Mouse (Mus musculus) MEL (cell line): ENCODE measurements around the gene Rad54l2. TPM values are rescaled to one million over a fixed set of nuclear protein-coding genes. Genes with fewer than 3 reads are reported as not detected.

Experiments
- DNase-seq: peaks from one replicate; pipeline ENCODE4 v3.0.0; 2011; ENCODE audit warnings: low read depth, low spot score
- H3K27ac ChIP-seq: 2 replicates; pipeline ENCODE4 v1.5.1; 2012; ENCODE audit warnings: low read depth, mild to moderate bottlenecking, control low read depth, low read length, moderate library complexity; ENCODE audit not compliant: control insufficient read depth
- H3K27me3 ChIP-seq, 2 experiments: fragments of 150-350 bp in 1 of 2; sonication (generic) in 1 of 2; 2 replicates each; pipeline ENCODE4 v1.6.1; 2012; ENCODE audit warnings: low read length in 2 of 2, mild to moderate bottlenecking in 2 of 2, improper control_type of control experiment in 1 of 2, moderate library complexity in 1 of 2; ENCODE audit not compliant: insufficient read depth in 2 of 2, control insufficient read depth in 1 of 2
- H3K36me3 ChIP-seq, 2 experiments: 2 replicates each; pipeline ENCODE4 v1.6.1; 2012 to 2014; ENCODE audit warnings: low read length in 2 of 2, improper control_type of control experiment in 1 of 2, inconsistent platforms in 1 of 2, mild to moderate bottlenecking in 1 of 2; ENCODE audit not compliant: insufficient read depth in 2 of 2, control insufficient read depth in 1 of 2
- H3K4me1 ChIP-seq, 2 experiments: fragments of 150-350 bp in 1 of 2; sonication (generic) in 1 of 2; 2 replicates each; pipeline ENCODE4 v1.6.1; 2012; ENCODE audit warnings: low read length in 2 of 2, improper control_type of control experiment in 1 of 2, mild to moderate bottlenecking in 1 of 2; ENCODE audit not compliant: insufficient read depth in 2 of 2, control insufficient read depth in 1 of 2
- H3K4me3 ChIP-seq, 2 experiments: fragments of 150-350 bp in 1 of 2; sonication (generic) in 1 of 2; 2 replicates each; pipeline ENCODE4 v1.5.1; 2012; ENCODE audit warnings: low read depth in 2 of 2, low read length in 2 of 2, mild to moderate bottlenecking in 2 of 2, moderate library complexity in 2 of 2, control low read depth in 1 of 2, improper control_type of control experiment in 1 of 2; ENCODE audit not compliant: control insufficient read depth in 1 of 2, insufficient read depth in 1 of 2
- H3K79me2 ChIP-seq: 2 replicates; pipeline ENCODE4 v1.6.1; 2012; ENCODE audit warnings: mild to moderate bottlenecking, low read length, moderate library complexity; ENCODE audit not compliant: control insufficient read depth, poor library complexity, insufficient read depth
- H3K9ac ChIP-seq: 2 replicates; pipeline ENCODE4 v1.6.1; 2012; ENCODE audit warnings: low read depth, mild to moderate bottlenecking, control low read depth, low read length, moderate library complexity; ENCODE audit not compliant: control insufficient read depth, poor library complexity, severe bottlenecking
- H3K9me3 ChIP-seq: fragments of 150-350 bp; sonication (generic); replicated peaks from 2 replicates; pipeline ENCODE4 v1.6.1; 2012; ENCODE audit warnings: mild to moderate bottlenecking, low read length, improper control_type of control experiment, moderate library complexity; ENCODE audit not compliant: insufficient read depth
- CHD1 ChIP-seq: IDR thresholded peaks from 2 replicates; pipeline ENCODE4 v1.6.1; 2012; ENCODE audit warnings: low read depth, mild to moderate bottlenecking, inconsistent platforms, low read length, improper control_type of control experiment
- CHD2 ChIP-seq: IDR thresholded peaks from 2 replicates; pipeline ENCODE4 v1.6.1; 2011; ENCODE audit warnings: low read length, improper control_type of control experiment
- CTCF ChIP-seq, 3 experiments: IDR thresholded peaks in 2 of 3; conservative IDR thresholded peaks in 1 of 3; 2 replicates each; pipeline ENCODE4 v1.5.1; 2011 to 2012; ENCODE audit warnings: low read length in 3 of 3, low read depth in 2 of 3, mild to moderate bottlenecking in 2 of 3, improper control_type of control experiment in 1 of 3, inconsistent platforms in 1 of 3, mixed read lengths in 1 of 3, moderate library complexity in 1 of 3; ENCODE audit not compliant: control insufficient read depth in 1 of 3, insufficient read depth in 1 of 3, poor library complexity in 1 of 3, severe bottlenecking in 1 of 3
- ELF1 ChIP-seq: IDR thresholded peaks from 2 replicates; pipeline ENCODE4 v1.6.1; 2014; ENCODE audit warnings: low read depth, mild to moderate bottlenecking, inconsistent platforms, low read length, improper control_type of control experiment, moderate library complexity
- EP300 ChIP-seq, 2 experiments: IDR thresholded peaks; 2 replicates each; pipeline ENCODE4 v1.6.1; 2011; ENCODE audit warnings: improper control_type of control experiment in 2 of 2, low read length in 2 of 2, low read depth in 1 of 2, mild to moderate bottlenecking in 1 of 2
- ETS1 ChIP-seq: IDR thresholded peaks from 2 replicates; pipeline ENCODE4 v1.6.1; 2012; ENCODE audit warnings: low read depth, mild to moderate bottlenecking, inconsistent platforms, low read length, improper control_type of control experiment, moderate library complexity
- GABPA ChIP-seq: IDR thresholded peaks from 2 replicates; pipeline ENCODE4 v1.6.1; 2012; ENCODE audit warnings: low read depth, mild to moderate bottlenecking, inconsistent platforms, low read length, improper control_type of control experiment, moderate library complexity
- GATA1 ChIP-seq: IDR thresholded peaks from 2 replicates; pipeline ENCODE4 v1.6.1; 2011; ENCODE audit warnings: low read depth, low read length, improper control_type of control experiment
- HCFC1 ChIP-seq: IDR thresholded peaks from 2 replicates; pipeline ENCODE4 v1.6.1; 2012; ENCODE audit warnings: low read depth, mild to moderate bottlenecking, inconsistent platforms, low read length, improper control_type of control experiment, moderate library complexity
- KAT2A ChIP-seq: conservative IDR thresholded peaks from 2 replicates; pipeline ENCODE4 v1.6.1; 2012; ENCODE audit warnings: low read depth, low read length, improper control_type of control experiment, inconsistent platforms
- MAFK ChIP-seq: IDR thresholded peaks from 2 replicates; pipeline ENCODE4 v1.6.1; 2011; ENCODE audit warnings: low read depth, mild to moderate bottlenecking, low read length, improper control_type of control experiment, borderline replicate concordance
- MEF2A ChIP-seq: IDR thresholded peaks from 2 replicates; pipeline ENCODE4 v1.6.1; 2014; ENCODE audit warnings: low read depth, mild to moderate bottlenecking, inconsistent platforms, low read length, improper control_type of control experiment; ENCODE audit not compliant: poor library complexity, insufficient replicate concordance, severe bottlenecking; ENCODE audit errors: extremely low read depth
- MXI1 ChIP-seq: IDR thresholded peaks from 2 replicates; pipeline ENCODE4 v1.6.1; 2011; ENCODE audit warnings: mild to moderate bottlenecking, low read depth, low read length, improper control_type of control experiment
- MYB ChIP-seq: IDR thresholded peaks from 2 replicates; pipeline ENCODE4 v1.6.1; 2011; ENCODE audit warnings: mild to moderate bottlenecking, low read depth, low read length, improper control_type of control experiment
- NELFE ChIP-seq: IDR thresholded peaks from 2 replicates; pipeline ENCODE4 v1.6.1; 2011; ENCODE audit warnings: low read depth, low read length, improper control_type of control experiment
- NRF1 ChIP-seq: IDR thresholded peaks from 2 replicates; pipeline ENCODE4 v1.6.1; 2014; ENCODE audit warnings: low read depth, mild to moderate bottlenecking, inconsistent platforms, low read length, improper control_type of control experiment, moderate library complexity; ENCODE audit not compliant: poor library complexity, insufficient read depth, severe bottlenecking
- POLR2A ChIP-seq, 2 experiments: IDR thresholded peaks; 2 replicates each; pipeline ENCODE4 v1.6.1; 2011 to 2012; ENCODE audit warnings: low read length in 2 of 2, mild to moderate bottlenecking in 2 of 2, control low read depth in 1 of 2, improper control_type of control experiment in 1 of 2, low read depth in 1 of 2, moderate library complexity in 1 of 2; ENCODE audit not compliant: control insufficient read depth in 1 of 2, insufficient read depth in 1 of 2, poor library complexity in 1 of 2
- POLR2AphosphoS2 ChIP-seq: IDR thresholded peaks from 2 replicates; pipeline ENCODE4 v1.6.1; 2011; ENCODE audit warnings: low read length, improper control_type of control experiment
- POLR2AphosphoS5 ChIP-seq: IDR thresholded peaks from 2 replicates; pipeline ENCODE4 v1.6.1; 2012; ENCODE audit warnings: low read depth, borderline replicate concordance, mild to moderate bottlenecking, inconsistent platforms, low read length, moderate library complexity, mixed read lengths
- SIN3A ChIP-seq: IDR thresholded peaks from 2 replicates; pipeline ENCODE4 v1.6.1; 2012; ENCODE audit warnings: low read length, improper control_type of control experiment, inconsistent platforms
- SMC3 ChIP-seq: IDR thresholded peaks from 2 replicates; pipeline ENCODE4 v1.6.1; 2011; ENCODE audit warnings: low read depth, low read length, improper control_type of control experiment
- TAL1 ChIP-seq: IDR thresholded peaks from 2 replicates; pipeline ENCODE4 v1.6.1; 2012; ENCODE audit warnings: mild to moderate bottlenecking, inconsistent platforms, low read length, moderate library complexity, mixed read lengths
- TBP ChIP-seq: IDR thresholded peaks from 2 replicates; pipeline ENCODE4 v1.8.0; 2011; ENCODE audit warnings: low read depth, low read length, improper control_type of control experiment
- USF1 ChIP-seq: IDR thresholded peaks from 2 replicates; pipeline ENCODE4 v1.6.1; 2014; ENCODE audit warnings: low read depth, mild to moderate bottlenecking, inconsistent platforms, low read length, improper control_type of control experiment, moderate library complexity
- USF2 ChIP-seq, 2 experiments: IDR thresholded peaks; 2 replicates each; pipeline ENCODE4 v1.6.1; 2011 to 2012; ENCODE audit warnings: improper control_type of control experiment in 2 of 2, low read length in 2 of 2, borderline replicate concordance in 1 of 2, inconsistent platforms in 1 of 2, low read depth in 1 of 2, mild to moderate bottlenecking in 1 of 2; ENCODE audit not compliant: insufficient read depth in 1 of 2
- ZC3H11A ChIP-seq: IDR thresholded peaks from 2 replicates; pipeline ENCODE4 v1.6.1; 2012; ENCODE audit warnings: low read depth, mild to moderate bottlenecking, inconsistent platforms, low read length, improper control_type of control experiment
- ZMIZ1 ChIP-seq: IDR thresholded peaks from 2 replicates; pipeline ENCODE4 v1.6.1; 2012; ENCODE audit warnings: low read depth, mild to moderate bottlenecking, inconsistent platforms, low read length, improper control_type of control experiment, moderate library complexity
- ZNF384 ChIP-seq: IDR thresholded peaks from 2 replicates; pipeline ENCODE4 v1.6.1; 2012; ENCODE audit warnings: low read depth, mild to moderate bottlenecking, inconsistent platforms, low read length, improper control_type of control experiment
- polyA plus RNA-seq, 2 experiments: library from polyadenylated mRNA; stranded (reverse) in 1 of 2; unstranded in 1 of 2; fragments of >175 nt in 1 of 2; fragments of >200 nt in 1 of 2; gene quantifications; 2 replicates each; pipeline versions ENCODE4 v1.2.1 to v1.2.4; 2012; ENCODE audit warnings: low replicate concordance in 2 of 2, low read depth in 1 of 2; ENCODE audit not compliant: insufficient read length in 2 of 2, insufficient read depth in 1 of 2, missing spikeins in 1 of 2
- total RNA-seq: library from RNA; depleted of rRNA; stranded (reverse); fragments of 300-350 nt; gene quantifications from 2 replicates; pipeline ENCODE4 v1.2.3, GENCODE M21; 2012

Rad54l2 gene
- total and polyA plus RNA-seq, 3 experiments = 11.9 to 27.2 (median 15.5) TPM

GRCm38 (mm10) chr9:106678242-106678641 lies 110.8 kb downstream of the Rad54l2 start:
- Histone ChIP-seq H3K4me1 (peaks cover 0 to 1% of the 10 kb centered on the region in 2 experiments; a peak in 1 of 4 replicates), H3K36me3 (peaks cover 0 to 4% of the 10 kb centered on the region in 2 experiments; a peak in 3 of 4 replicates), H3K9me3 (no peaks in the 10 kb centered on the region), H3K27ac (no peak overlapping the region), H3K27me3 (no peaks in the 10 kb centered on the region), H3K9ac (no peak overlapping the region), H3K4me3 (no peak overlapping the region), H3K79me2 (no peaks in the 10 kb centered on the region)
- TF ChIP-seq MYB (no peak), GATA1 (no peak), ELF1 (no peak), MXI1 (no peak), EP300 (IDR thresholded peaks at IDR 0.05; ENCODE audit: low read depth in 1 of 2, low read length in 2 of 2) (no peak), GABPA (no peak), USF2 (IDR thresholded peaks at IDR 0.05; ENCODE audit: borderline replicate concordance in 1 of 2, insufficient read depth in 1 of 2, low read depth in 1 of 2, low read length in 2 of 2) (no peak), ZNF384 (no peak), SMC3 (no peak), HCFC1 (no peak), NRF1 (no peak), NELFE (no peak), TAL1 (no peak), CTCF (IDR thresholded peaks at IDR 0.05 in 2 of 3, conservative IDR thresholded peaks at IDR 0.05 in 1 of 3; ENCODE audit: control insufficient read depth in 1 of 3, insufficient read depth in 1 of 3, low read depth in 2 of 3, low read length in 3 of 3, poor library complexity in 1 of 3, severe bottlenecking in 1 of 3) (no peak), POLR2A (IDR thresholded peaks at IDR 0.05; ENCODE audit: control insufficient read depth in 1 of 2, insufficient read depth in 1 of 2, low read depth in 1 of 2, low read length in 2 of 2, poor library complexity in 1 of 2) (no peak), TBP (no peak), ZMIZ1 (no peak)
- DNase-seq = no peak

- Histone ChIP-seq H3K9me3 (no peaks in the 10 kb centered on the region), H3K27me3 (no peaks in the 10 kb centered on the region), H3K27ac (no peak overlapping the region), H3K4me1 (peaks cover 0 to 1% of the 10 kb centered on the region in 2 experiments; a peak in 1 of 4 replicates), H3K36me3 (peaks cover 0 to 4% of the 10 kb centered on the region in 2 experiments), H3K9ac (no peak overlapping the region), H3K79me2 (no peaks in the 10 kb centered on the region), H3K4me3 (no peak overlapping the region)
- no peak for DNase-seq
- TF ChIP-seq ETS1 (no peak), CHD1 (no peak), USF1 (no peak), POLR2AphosphoS5 (no peak), POLR2AphosphoS2 (no peak), NRF1 (no peak), KAT2A (no peak), ZC3H11A (no peak), MAFK (no peak), MEF2A (no peak), CHD2 (no peak), MXI1 (no peak), SIN3A (no peak), ELF1 (no peak)
These were observed 111.3 kb downstream of the Rad54l2 start for GRCm38 (mm10) chr9:106677702-106678101.
